Mouse (Mus musculus) splenic B cell, adult 2 months (primary cell): ENCODE results near the gene Efcab1.
"Not testable (repeated sequence)": the region's sequence is repeated elsewhere in the genome, so short reads cannot be mapped to it uniquely, and the experiment has no call there.

ENCODE experiments used
- DNase-seq: peaks from one replicate; pipeline ENCODE4 v3.0.0-alpha.2; 2011; ENCODE audit warnings: low read depth, low spot score
- H3K27me3 ChIP-seq: 2 replicates; pipeline ENCODE4 v1.6.1; 2012; ENCODE audit warnings: mild to moderate bottlenecking, low read length, moderate library complexity, mixed read lengths; ENCODE audit not compliant: control insufficient read depth, poor library complexity, insufficient read depth, severe bottlenecking
- H3K36me3 ChIP-seq: 2 replicates; pipeline ENCODE4 v1.6.1; 2012; ENCODE audit warnings: mild to moderate bottlenecking, low read length, moderate library complexity, mixed read lengths; ENCODE audit not compliant: control insufficient read depth, poor library complexity, insufficient read depth, severe bottlenecking

The Efcab1 gene

DNA sequence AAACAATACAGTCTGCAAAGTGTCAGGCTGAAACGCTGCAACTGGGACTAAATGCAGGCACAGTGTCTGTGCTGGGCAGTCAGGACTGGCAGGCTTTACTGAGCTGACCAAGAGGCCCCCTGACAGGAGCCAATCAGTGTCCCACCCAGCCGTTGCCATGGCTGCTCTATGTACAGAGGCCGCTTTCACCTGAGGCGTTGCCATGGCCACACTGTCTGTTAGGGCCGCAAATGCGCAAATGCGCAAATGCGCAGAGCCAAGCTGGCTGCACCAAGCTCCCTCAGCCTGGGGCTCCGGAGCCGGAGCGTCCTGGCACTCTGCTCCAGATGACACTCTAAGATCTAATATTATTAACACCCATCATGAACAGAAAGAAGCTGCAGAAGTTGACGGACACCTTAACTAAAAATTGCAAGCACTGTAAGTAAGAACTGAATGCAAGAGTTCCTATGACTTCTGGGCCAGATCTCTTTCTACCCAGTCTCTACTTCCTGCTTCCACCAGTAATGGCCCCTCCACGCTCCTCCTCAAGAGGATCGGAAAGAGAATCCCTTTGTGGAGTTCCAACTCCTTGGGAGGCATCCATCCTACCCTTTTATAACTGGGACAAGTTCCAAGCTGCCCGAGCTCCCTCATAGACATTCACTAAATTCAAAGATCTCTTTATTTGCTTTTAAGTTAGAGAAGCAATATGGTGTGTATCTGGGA, at the start of gene Efcab1:
TSS of gene Efcab1 (plus strand) at position 214 of the 708 bp plus-strand sequence.
- H3K27me3 ChIP-seq = no peaks in the 10 kb centered on the region
- DNase-seq = no peak

DNA sequence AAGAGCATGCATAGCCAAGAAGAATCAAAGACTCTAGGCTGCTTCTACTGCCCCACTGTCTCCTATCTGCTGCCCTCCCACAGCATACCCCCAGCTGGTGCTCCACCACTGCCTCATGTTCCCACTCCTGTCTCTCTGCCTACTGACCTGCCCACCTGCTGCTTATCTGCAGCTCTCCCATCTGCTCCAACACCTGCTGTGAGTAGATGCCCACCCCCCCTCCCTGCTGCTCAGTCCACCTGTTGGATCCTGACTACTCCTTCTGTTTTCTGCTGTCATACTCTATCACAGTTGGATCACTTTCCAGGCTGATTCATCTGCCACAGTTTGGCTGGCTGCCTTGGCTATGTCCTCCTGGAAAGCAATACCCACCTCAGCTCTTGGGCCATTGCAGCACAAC, 47.0 kb upstream of the Efcab1 start:
- H3K36me3 ChIP-seq = no peaks in the 10 kb centered on the region
- no peaks in the 10 kb centered on the region for H3K27me3 ChIP-seq
- no peak for DNase-seq

More for the DNA sequence above, at the start of gene Efcab1:
- H3K36me3 ChIP-seq = no peaks in the 10 kb centered on the region

GRCm38 (mm10) chr16:14884916-14885315, 21.5 kb upstream of the Efcab1 start:
- no peak for DNase-seq
- Histone ChIP-seq H3K36me3 (no peaks in the 10 kb centered on the region), H3K27me3 (no peaks in the 10 kb centered on the region)

- Histone ChIP-seq H3K36me3 (no peaks in the 10 kb centered on the region), H3K27me3 (no peaks in the 10 kb centered on the region)
- DNase-seq = no peak
Measured at GRCm38 (mm10) chr16:14885372-14885771, 21.0 kb upstream of the Efcab1 start.

GRCm38 (mm10) chr16:14892492-14892891, 13.9 kb upstream of the Efcab1 start:
- H3K36me3 ChIP-seq = no peaks in the 10 kb centered on the region
- DNase-seq = no peak

GRCm38 (mm10) chr16:14893864-14894263, 12.5 kb upstream of the Efcab1 start:
- Histone ChIP-seq H3K27me3 (no peaks in the 10 kb centered on the region), H3K36me3 (no peaks in the 10 kb centered on the region)
- no peak for DNase-seq

More at GRCm38 (mm10) chr16:14892492-14892891, 13.9 kb upstream of the Efcab1 start:
- H3K27me3 ChIP-seq = no peaks in the 10 kb centered on the region

DNA sequence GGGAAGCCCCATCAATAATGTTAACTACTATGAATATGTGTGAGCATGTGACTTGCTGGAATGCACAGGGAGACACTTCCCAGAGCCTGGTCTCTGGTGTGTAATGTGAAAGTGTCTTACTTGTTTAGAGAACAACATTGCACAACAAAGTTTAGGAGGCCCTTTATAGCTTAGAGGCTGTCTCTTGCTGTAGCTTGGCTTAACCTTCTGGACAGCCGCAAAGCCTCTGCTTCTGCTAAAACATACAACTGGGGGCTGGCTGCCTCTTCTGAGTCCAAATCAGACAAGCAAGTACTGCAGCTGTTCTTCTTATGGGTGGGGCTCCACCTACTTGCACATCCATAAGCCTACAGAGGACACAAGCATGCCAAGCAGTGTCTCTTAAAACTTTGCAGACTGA, 11.7 kb upstream of the Efcab1 start:
- Histone ChIP-seq H3K36me3 (no peaks in the 10 kb centered on the region), H3K27me3 (no peaks in the 10 kb centered on the region)
- DNase-seq = no peak

- no peaks in the 10 kb centered on the region for H3K36me3 ChIP-seq
- no peaks in the 10 kb centered on the region for H3K27me3 ChIP-seq
- no peak for DNase-seq
Measured at GRCm38 (mm10) chr16:14895543-14895942, 10.9 kb upstream of the Efcab1 start.

- not testable (repeated sequence) for H3K36me3 ChIP-seq, DNase-seq, H3K27me3 ChIP-seq
Measured at GRCm38 (mm10) chr16:14930711-14931110, 24.3 kb downstream of the Efcab1 start.

DNA sequence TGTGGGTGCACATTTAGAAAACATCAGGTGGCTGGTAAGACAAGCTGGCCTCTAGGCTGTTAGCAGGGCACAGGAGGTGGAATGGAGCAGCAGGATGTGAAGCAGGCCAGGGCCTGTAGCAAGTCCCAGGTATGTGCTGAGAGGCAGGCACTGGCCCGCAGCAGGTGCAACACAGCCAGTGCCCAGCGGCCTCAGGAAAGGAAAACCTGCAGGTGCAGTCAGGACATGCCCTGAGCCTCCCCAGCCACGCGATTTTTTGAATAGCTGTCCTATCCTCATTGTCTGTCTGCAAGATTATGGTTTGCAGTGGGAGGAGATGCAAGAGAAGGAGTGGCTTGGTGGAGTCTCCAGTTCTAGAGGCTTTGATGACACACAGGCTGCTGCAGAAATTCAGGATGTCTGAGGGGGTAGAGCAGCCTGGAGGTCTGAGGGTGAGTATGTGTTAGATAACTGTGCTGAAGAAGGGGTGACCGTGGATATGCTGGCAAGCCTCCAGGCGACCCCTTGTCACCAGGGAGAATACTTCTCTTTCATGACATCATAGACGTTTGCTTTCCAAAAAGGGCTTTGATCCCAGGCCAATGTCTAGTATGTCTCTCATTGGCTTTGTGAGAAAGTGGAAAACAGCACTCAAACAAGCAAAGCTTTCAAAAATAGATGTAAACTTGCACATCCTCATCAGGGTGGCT, 30.2 kb downstream of the Efcab1 start:
- H3K36me3 ChIP-seq = not testable (repeated sequence)

DNA sequence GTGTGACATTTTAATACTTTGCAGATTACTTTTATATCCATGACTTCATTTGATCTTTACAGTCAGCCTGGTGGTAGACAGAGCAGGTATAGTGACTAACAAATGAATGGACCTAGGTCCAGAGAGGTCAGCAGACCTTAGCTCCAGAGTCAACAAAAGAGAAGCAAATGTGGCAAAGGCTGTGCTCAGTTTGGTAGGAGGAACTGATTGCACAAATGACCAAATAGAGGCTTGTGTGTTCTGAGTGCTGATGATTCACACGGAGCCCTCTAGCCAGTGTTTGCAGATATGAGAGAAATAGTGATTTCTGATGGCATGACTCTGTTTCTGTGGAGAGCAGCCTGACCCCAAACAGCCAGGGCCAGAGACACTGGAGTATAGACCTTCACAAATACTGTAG, 33.1 kb downstream of the Efcab1 start:
- Histone ChIP-seq H3K27me3 (no peaks in the 10 kb centered on the region), H3K36me3 (no peaks in the 10 kb centered on the region)
- no peak for DNase-seq

More for the DNA sequence above, 30.2 kb downstream of the Efcab1 start:
- H3K27me3 ChIP-seq, DNase-seq: not testable (repeated sequence)

DNA sequence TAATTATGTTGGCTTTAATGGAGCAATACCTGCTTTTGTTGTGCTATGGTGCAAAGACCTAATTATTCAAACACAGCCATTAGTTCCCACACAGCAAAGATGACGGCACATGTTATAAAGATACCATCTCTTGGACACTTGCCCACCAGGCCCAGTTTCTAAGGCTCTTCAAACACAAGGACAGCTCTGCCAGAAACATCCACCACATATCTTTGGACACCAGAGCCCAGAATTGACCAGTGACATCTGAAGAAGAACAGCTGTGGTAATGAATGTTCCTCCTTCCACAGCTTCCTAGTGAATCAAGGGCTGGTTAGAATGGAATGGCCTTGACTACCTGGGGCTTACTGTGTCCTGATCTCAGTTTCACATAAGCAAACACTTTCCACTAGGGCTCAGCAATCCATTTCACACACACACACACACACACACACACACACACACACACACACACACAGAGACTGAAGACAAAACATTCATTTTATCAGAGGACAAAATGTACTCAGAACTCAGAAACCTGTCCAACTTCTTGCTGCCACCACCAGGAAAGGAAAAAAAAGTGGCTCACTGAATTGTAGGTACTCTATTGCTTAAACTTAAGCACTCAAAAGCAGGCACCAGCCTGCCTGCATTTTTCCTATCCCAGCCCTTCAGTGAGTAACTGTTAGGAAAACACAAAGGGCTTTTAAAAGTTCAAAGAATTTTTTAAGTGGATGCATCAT, 33.7 kb downstream of the Efcab1 start:
- H3K27me3 ChIP-seq = no peaks in the 10 kb centered on the region
- no peak for DNase-seq

GRCm38 (mm10) chr16:14940898-14941297, 34.5 kb downstream of the Efcab1 start:
- no peak for DNase-seq
- Histone ChIP-seq H3K27me3 (no peaks in the 10 kb centered on the region), H3K36me3 (no peaks in the 10 kb centered on the region)

More for the DNA sequence above, 33.7 kb downstream of the Efcab1 start:
- no peaks in the 10 kb centered on the region for H3K36me3 ChIP-seq

- Histone ChIP-seq H3K36me3 (no peaks in the 10 kb centered on the region), H3K27me3 (no peaks in the 10 kb centered on the region)
- no peak for DNase-seq
Measured at GRCm38 (mm10) chr16:14943530-14943929, 37.1 kb downstream of the Efcab1 start.

- not testable (repeated sequence) for DNase-seq, H3K36me3 ChIP-seq, H3K27me3 ChIP-seq
Measured at GRCm38 (mm10) chr16:14947561-14947960, 41.2 kb downstream of the Efcab1 start.
